Mouse (Mus musculus) midbrain, embryonic 10.5 days (tissue): ENCODE measurements around the gene Nrxn1. TPM values are rescaled to one million over a fixed set of nuclear protein-coding genes. Genes with fewer than 3 reads are reported as not detected.

ENCODE experiments used
- DNase-seq: peaks from one replicate; pipeline ENCODE4 v3.0.0-alpha.2; 2017; ENCODE audit warnings: low spot score
- H3K27ac ChIP-seq: fragments of 300-500 bp; sonication (generic); replicated peaks from 2 replicates; pipeline ENCODE4 v1.5.1; 2016; ENCODE audit warnings: mild to moderate bottlenecking
- H3K27me3 ChIP-seq: fragments of 300-500 bp; sonication (generic); 2 replicates; pipeline ENCODE4 v1.6.1; 2016; ENCODE audit warnings: low read depth, mild to moderate bottlenecking; ENCODE audit not compliant: poor library complexity, severe bottlenecking
- H3K36me3 ChIP-seq: fragments of 300-500 bp; sonication (generic); 2 replicates; pipeline ENCODE4 v1.6.1; 2016; ENCODE audit warnings: mild to moderate bottlenecking, moderate library complexity
- H3K4me1 ChIP-seq: fragments of 300-500 bp; sonication (generic); 2 replicates; pipeline ENCODE4 v1.6.1; 2016
- H3K4me3 ChIP-seq: fragments of 300-500 bp; sonication (generic); 2 replicates; pipeline ENCODE4 v1.5.1; 2016; ENCODE audit warnings: mild to moderate bottlenecking, moderate library complexity
- H3K9me3 ChIP-seq: fragments of 300-500 bp; sonication (generic); replicated peaks from 2 replicates; pipeline ENCODE4 v1.6.1; 2016; ENCODE audit warnings: mild to moderate bottlenecking
- WGBS: fragments of 180-500 bp; shearing (Covaris S2); methylation state at CpG from one replicate; pipeline ENCODE4 v1.1.7; 2016; 5-methylcytosine and 5-hydroxymethylcytosine counted together
- polyA plus RNA-seq: library from polyadenylated mRNA; unstranded; fragments of >200 nt; fragmentation: Nextera tagmentation; extraction: Ambion mirVana; gene quantifications from 2 replicates; pipeline ENCODE4 v1.2.1, GENCODE M21; 2016

Nrxn1 gene
- polyA plus RNA-seq, 1 experiment from 2014 or later: 4.2 TPM

DNA sequence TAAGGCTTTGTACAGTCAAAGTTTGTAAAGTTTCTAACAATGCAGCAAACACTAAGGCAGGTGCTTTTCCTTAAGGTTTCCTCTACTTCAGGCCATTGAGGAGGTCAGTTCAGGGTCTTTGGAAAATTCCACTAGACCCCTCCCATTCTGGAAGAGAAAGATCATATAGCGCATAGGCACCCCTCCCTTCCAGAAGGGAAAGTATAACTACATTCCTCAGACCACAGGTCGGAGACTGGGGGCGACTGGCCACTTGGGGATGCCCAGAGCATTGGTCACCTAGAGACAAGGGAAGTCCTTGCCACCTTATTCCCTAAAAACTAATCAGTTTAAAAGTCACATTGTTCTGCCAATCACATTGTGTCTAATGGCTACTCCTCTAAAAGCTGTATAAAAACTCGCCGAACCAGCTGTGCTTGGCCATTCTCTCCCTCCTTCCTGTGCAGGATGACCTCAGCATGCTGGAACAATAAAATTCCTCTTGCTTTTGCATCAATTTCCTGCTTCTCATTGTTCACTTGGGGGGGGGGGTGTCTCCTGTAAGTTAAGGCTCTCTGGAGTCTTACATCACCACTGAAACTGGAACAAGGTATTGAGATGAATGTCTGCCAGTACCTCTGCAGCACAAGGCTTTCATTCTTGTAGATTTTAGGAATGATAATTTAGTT, 305.6 kb downstream of the Nrxn1 start:
- Histone ChIP-seq H3K27ac (no peak overlapping the region), H3K36me3 (no peaks in the 10 kb centered on the region), H3K27me3 (no peaks in the 10 kb centered on the region), H3K9me3 (no peaks in the 10 kb centered on the region), H3K4me3 (no peak overlapping the region), H3K4me1 (no peaks in the 10 kb centered on the region)
- no peak for DNase-seq
- 88% methylated on average over 5 of the region's 5 CpGs for WGBS

DNA sequence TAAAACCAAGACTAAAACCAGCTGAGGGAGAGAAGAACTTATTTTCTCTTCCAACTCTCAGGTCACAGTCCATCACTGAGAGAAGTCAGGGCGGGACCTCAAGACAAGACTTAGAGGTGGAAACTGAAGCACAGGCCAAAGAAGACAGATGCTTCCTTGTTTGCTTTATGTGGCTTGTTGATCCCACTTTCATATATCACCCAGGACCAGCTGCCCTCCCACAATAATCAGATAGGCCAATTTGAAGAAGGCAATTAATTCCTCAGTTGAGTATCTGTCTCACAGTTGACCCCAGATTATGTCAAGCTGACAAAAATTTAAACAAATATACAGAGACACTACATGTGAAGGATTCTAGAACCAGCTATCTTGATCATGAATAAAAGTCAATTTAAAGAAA, 312.4 kb downstream of the Nrxn1 start:
- DNase-seq: no peak
- no peak overlapping the region for H3K27ac ChIP-seq

DNA sequence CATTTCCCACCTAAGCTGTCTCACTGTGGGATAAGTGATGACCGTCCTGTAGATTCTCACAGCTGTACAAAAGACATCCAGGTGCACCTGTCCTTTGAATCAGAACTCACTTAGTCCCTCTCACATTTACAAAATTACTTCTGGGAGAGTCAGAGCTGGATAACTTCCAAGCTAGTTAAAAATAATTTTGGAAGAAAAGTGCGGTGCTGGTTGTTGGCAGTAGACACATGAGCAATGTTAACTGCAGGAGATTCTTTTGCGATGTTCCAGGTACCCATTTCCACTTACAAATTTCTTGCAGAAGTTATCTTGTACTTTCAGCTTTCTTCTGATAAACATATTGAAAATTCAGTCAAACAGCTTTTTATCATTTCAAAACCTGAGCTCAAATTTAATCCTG, 317.5 kb downstream of the Nrxn1 start:
- DNase-seq: no peak

More for the DNA sequence above, 312.4 kb downstream of the Nrxn1 start:
- H3K36me3 ChIP-seq: no peaks in the 10 kb centered on the region
- H3K27me3 ChIP-seq: no peaks in the 10 kb centered on the region
- 92% methylated on average over 1 of the region's 1 CpGs for WGBS
- no peaks in the 10 kb centered on the region for H3K9me3 ChIP-seq
- H3K4me1 ChIP-seq: no peaks in the 10 kb centered on the region
- H3K4me3 ChIP-seq: no peak overlapping the region

DNA sequence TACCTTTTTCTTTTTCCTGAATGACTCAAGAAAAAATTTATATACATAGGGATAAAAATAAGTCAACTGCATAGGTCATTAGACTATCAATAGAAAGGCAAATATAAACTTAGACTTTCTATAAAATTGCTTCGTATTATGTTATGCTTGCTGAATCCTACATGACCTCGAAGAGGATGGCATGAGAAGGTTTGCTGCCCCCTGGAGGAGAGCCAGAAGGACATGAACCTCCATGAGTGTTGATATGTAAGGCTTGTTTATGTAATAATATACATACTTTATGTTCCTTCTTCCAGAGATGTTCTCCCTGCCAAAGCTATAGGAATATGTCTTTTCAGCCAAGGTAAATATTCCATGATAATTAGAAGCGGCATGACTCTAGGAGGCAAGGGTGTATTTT, 319.6 kb downstream of the Nrxn1 start:
- no peaks in the 10 kb centered on the region for H3K9me3 ChIP-seq
- no peaks in the 10 kb centered on the region for H3K36me3 ChIP-seq
- H3K27ac ChIP-seq: no peak overlapping the region
- no peaks in the 10 kb centered on the region for H3K27me3 ChIP-seq
- no peak overlapping the region for H3K4me3 ChIP-seq
- 88% methylated on average over 3 of the region's 3 CpGs for WGBS
- DNase-seq: no peak
- peaks cover 2% of the 10 kb centered on the region; the same call in 1 of the 2 replicates for H3K4me1 ChIP-seq

More for the DNA sequence above, 317.5 kb downstream of the Nrxn1 start:
- no peaks in the 10 kb centered on the region for H3K36me3 ChIP-seq
- WGBS: 91% methylated on average over 3 of the region's 3 CpGs
- H3K9me3 ChIP-seq: no peaks in the 10 kb centered on the region
- no peak overlapping the region for H3K4me3 ChIP-seq
- no peaks in the 10 kb centered on the region for H3K4me1 ChIP-seq
- H3K27me3 ChIP-seq: no peaks in the 10 kb centered on the region
- H3K27ac ChIP-seq: no peak overlapping the region

DNA sequence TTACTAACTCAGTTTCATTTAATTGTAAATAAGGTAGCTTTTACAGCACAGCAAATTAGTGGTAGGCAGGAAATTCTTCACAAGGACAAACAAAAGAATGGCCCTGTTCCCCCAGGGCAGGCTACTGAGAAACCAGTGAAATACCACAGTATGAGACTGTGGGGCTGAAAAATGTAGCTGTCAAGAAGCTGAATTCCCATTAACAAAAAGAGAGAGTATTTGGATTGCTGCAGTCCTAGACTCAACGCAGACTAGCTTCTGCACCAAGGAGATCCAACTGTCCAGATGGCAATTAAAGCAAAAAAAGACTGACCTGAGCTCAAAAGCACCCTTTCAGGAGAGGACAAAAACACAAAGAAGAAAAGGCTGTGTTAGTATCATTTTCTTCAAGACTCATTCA, 324.7 kb downstream of the Nrxn1 start:
- 0 out of 2 replicates have a peak, but pooled peaks cover 4% of the 10 kb centered on the region for H3K9me3 ChIP-seq
- H3K27ac ChIP-seq: 0 out of 2 replicates have a peak overlapping the region, but pooled peaks have one; percentile 1
- DNase-seq: no peak
- H3K4me3 ChIP-seq: no peak overlapping the region
- H3K4me1 ChIP-seq: peaks cover 7% of the 10 kb centered on the region; the same call in 1 of the 2 replicates
- WGBS: 16% methylated on average over 1 of the region's 1 CpGs
- no peaks in the 10 kb centered on the region for H3K36me3 ChIP-seq
- H3K27me3 ChIP-seq: no peaks in the 10 kb centered on the region

DNA sequence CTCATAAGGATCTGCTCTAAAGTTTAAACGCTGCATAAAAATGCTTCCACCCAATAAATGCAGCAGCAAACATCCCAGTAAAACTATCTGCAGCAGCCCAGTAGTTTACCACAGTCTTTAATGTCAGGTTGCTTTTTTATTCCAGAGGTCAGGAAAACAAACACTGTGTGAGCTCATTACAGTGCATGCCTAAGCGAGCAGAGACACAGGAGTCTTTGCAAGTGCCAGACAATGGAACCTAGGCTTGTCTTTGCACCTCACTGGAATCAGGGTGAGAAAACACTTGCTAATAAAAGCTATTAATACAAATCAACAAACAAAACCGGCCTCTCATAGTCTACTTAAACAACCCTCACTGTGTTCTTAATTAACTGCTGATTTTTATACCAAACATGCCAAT, 365.7 kb downstream of the Nrxn1 start:
- 28% methylated on average over 3 of the region's 3 CpGs for WGBS
- no peak for DNase-seq
- Histone ChIP-seq H3K4me3 (no peak overlapping the region), H3K36me3 (no peaks in the 10 kb centered on the region), H3K27me3 (no peaks in the 10 kb centered on the region), H3K4me1 (peaks cover 6% of the 10 kb centered on the region; the same call in 1 of the 2 replicates), H3K9me3 (no peaks in the 10 kb centered on the region), H3K27ac (no peak overlapping the region)

DNA sequence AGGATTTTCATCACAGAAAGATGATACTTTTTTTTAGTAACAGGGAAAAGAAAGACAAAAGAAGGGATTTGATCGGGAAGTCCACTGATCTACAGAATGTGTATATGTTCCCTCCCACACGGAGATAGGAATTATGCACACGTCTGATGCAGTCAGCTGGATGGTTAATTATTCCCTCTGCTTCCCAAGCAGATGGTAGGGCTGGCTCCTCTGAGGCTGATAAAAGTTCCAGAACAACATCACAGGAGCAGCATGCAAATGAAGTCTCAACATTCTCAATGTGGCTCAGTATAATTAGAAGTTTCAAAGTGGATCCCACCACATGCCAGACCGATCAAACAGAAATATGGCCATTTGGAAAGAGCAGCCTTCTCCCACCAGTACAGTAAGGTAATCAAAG, 388.1 kb downstream of the Nrxn1 start:
- DNase-seq: no peak
- Histone ChIP-seq H3K4me1 (no peaks in the 10 kb centered on the region), H3K27ac (no peak overlapping the region), H3K9me3 (no peaks in the 10 kb centered on the region), H3K36me3 (no peaks in the 10 kb centered on the region), H3K27me3 (no peaks in the 10 kb centered on the region), H3K4me3 (no peak overlapping the region)
- 88% methylated on average over 4 of the region's 4 CpGs for WGBS

DNA sequence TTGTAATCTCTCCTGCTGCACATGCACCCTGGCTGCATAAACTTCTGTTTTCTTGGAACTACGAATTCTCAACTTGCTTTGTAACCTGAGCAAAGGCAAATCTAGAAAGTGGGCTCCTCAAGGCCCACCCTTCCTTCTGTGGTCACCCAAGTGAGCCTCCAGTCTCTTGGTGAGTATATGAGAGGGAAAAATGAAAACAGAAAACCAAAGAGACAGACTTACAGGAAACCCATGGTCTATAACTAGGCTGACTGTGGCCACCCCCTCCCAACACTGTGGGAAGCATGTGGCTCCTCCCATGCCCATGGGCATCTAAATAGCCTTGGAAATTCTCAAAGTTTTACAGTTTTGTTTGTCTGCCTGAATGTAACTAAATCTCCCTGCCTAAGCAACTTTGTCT, 390.2 kb downstream of the Nrxn1 start:
- H3K27ac ChIP-seq: no peak overlapping the region
- no peaks in the 10 kb centered on the region for H3K27me3 ChIP-seq
- H3K4me1 ChIP-seq: 0 out of 2 replicates have a peak, but pooled peaks cover 3% of the 10 kb centered on the region
- no peaks in the 10 kb centered on the region for H3K9me3 ChIP-seq
- H3K36me3 ChIP-seq: no peaks in the 10 kb centered on the region
- no peak overlapping the region for H3K4me3 ChIP-seq
- DNase-seq: no peak
- 92% methylated on average over 1 of the region's 1 CpGs for WGBS

DNA sequence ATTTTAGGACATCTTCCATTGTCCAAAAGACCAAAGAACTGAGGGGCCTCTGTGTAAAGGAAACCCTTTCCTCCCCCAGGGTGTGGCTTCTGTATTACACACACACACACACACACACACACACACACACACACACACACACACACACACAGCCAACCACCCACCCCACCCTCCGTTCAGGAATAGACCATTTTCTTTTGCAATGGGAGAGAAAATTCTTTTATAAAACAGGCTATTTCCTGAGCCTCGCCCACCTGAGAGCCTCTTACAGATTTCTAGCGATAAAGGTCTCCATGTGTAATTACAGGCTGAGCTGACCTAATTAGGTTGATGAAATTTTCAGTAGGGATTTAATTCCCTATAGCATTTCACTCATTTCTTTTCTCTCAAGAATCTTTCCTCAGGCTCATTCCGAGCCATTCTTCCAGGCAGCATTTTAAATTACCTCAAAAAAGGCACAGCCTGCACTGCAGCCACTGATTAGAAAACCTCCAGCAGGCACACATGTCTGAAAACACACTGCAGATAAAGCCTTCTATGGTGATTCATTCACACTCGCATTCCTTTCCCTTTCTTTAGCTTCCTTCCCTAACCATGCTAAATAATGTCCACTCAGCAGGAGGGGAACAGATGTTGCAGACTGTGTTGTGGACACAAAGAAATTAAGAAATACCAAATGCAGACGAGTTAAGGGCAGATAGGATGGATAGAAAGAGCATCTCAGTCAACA, 396.6 kb downstream of the Nrxn1 start:
- peak; percentile 30 for DNase-seq
- 17% methylated on average over 6 of the region's 6 CpGs for WGBS
- peak overlapping the region; percentile 79 for H3K27ac ChIP-seq

DNA sequence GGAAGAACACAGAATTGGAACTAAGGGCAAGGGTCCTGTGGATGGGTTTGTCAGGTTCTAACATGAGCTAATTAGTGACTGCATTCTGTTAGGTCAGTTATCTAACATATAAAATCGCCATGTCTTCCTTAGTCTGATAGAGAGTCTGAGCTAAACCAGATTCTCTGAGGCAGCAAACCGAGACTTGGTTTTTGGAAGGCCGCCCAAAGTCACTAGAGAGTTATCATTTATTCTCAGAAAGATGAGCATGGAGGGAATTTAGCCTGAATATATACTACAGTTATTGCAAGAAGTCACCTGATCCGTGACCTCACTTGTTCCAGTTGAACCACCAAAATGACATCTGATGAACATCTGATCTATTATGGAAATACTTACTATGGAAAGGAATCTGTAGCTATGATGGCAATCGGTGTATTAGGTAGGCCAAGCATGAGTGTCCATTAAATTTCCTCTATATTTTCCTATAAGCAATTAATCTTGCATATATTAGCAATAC, 397.7 kb downstream of the Nrxn1 start:
- H3K27ac ChIP-seq: no peak overlapping the region
- 91% methylated on average over 5 of the region's 5 CpGs for WGBS
- no peak overlapping the region for H3K4me3 ChIP-seq
- H3K36me3 ChIP-seq: no peaks in the 10 kb centered on the region
- no peaks in the 10 kb centered on the region for H3K27me3 ChIP-seq
- DNase-seq: no peak
- no peaks in the 10 kb centered on the region for H3K9me3 ChIP-seq
- peaks cover 32% of the 10 kb centered on the region for H3K4me1 ChIP-seq

More for the DNA sequence above, 396.6 kb downstream of the Nrxn1 start:
- H3K4me1 ChIP-seq: peaks cover 28% of the 10 kb centered on the region
- no peaks in the 10 kb centered on the region for H3K36me3 ChIP-seq
- no peaks in the 10 kb centered on the region for H3K9me3 ChIP-seq
- no peaks in the 10 kb centered on the region for H3K27me3 ChIP-seq
- peak overlapping the region; percentile 2; the same call in 1 of the 2 replicates for H3K4me3 ChIP-seq

DNA sequence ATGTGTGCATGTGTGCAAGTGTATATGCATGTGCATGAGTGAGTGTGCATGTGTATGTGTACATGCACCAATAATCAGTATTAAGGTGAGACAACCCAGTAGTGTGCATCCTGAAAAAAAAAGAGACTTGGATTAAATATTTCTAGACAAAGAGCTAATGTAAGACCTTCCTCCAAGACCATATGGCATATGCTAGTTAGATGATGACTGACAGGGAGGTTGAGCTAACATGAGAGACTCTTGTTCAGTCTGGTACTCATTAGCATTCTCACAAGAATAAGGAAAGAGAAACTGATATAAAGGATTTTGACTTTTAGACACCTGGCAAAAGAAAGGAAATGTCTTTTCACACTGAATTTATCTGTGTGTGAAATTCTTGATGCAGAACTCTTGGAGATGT, 408.7 kb downstream of the Nrxn1 start:
- Histone ChIP-seq H3K4me3 (no peak overlapping the region), H3K36me3 (no peaks in the 10 kb centered on the region), H3K27me3 (no peaks in the 10 kb centered on the region), H3K9me3 (no peaks in the 10 kb centered on the region), H3K4me1 (no peaks in the 10 kb centered on the region), H3K27ac (no peak overlapping the region)
- no peak for DNase-seq

DNA sequence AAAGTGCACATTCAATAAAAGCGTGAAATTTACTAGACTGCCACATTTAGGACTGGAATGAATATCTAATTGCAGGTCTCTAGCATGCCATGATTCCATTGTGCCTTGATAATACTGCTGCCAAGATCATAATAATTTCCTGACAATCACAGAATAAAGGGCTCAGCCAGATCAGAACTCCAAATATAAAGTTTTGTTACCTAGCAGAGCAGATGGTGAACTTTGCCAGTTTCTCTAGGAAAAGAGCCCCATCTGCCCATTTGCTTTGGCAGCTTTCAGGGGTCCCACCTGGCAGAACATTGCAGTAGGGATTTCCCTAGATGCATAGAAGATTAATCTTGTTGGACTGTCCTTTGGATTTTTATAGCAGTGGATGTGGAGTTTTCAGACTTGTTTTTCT, 411.9 kb downstream of the Nrxn1 start:
- Histone ChIP-seq H3K27ac (no peak overlapping the region), H3K27me3 (no peaks in the 10 kb centered on the region), H3K36me3 (no peaks in the 10 kb centered on the region), H3K9me3 (no peaks in the 10 kb centered on the region), H3K4me1 (no peaks in the 10 kb centered on the region), H3K4me3 (no peak overlapping the region)
- 82% methylated on average over 1 of the region's 1 CpGs for WGBS
- no peak for DNase-seq

DNA sequence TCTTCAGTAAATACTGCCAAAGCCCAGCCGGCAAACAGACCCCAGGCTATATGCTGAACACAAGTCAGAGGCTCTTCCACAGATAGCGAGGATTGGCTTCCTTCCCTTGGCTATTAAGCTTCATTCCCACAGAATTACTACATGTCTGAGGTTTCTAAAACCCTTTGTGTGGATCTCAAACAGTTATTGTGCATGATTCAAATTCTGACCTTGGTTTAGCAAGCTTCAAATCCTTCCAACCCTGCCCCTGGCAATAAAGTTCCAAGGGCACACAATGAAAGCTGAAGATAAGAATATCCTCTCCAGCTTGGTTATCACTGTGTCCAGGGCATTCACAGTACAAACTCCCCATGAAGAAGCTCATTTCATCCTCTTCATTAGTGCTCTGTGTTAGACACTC, 416.2 kb downstream of the Nrxn1 start:
- WGBS: 77% methylated on average over 2 of the region's 2 CpGs
- Histone ChIP-seq H3K4me3 (no peak overlapping the region), H3K27ac (no peak overlapping the region), H3K27me3 (no peaks in the 10 kb centered on the region), H3K36me3 (no peaks in the 10 kb centered on the region), H3K9me3 (no peaks in the 10 kb centered on the region), H3K4me1 (no peaks in the 10 kb centered on the region)
- no peak for DNase-seq
